8 mouse cellular contexts compared by ENCODE assay signal in the genomic region with DNA sequence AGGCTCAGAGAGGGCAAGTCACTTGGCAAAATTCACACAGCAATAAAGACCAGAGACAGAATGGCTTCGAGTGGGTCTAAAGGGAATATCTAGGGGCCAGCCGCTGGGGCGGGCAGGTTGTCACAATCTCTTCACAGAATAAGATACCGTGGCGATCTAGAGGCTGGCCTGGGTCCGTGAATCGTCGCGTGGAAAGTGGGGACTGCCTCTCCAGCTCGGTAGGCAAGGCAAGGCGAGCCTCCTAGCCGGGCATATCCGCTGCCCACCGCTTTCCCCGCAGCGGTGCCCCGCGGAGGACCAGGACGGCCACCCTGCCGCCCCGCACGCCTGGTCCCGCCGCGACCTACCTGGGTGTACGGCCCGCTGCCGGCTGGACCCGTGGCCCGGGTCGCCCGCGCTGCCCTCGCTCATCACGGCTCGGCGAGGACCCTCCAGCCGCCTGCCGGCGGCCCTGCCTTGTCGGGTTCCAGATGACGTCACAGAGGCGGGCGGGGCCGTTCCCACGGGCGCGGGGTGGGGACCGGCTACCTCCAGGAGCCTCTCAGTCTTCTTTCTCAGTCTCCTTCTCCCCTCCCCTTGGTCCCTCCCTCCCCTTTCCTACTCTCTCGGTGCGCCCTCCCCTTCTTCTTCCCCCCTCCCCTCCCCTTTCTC. TPM values are rescaled to one million over a fixed set of nuclear protein-coding genes. Genes with fewer than 3 reads are reported as not detected.
DNase-seq lines count a peak whose midpoint lies in the region; ATAC-seq and TF ChIP-seq lines count a peak whose summit lies in the region.

Gene Tmc7, minus strand, starts transcription at position 480 of the 651 bp plus-strand sequence.

- WGBS in embryonic facial prominence, embryonic 10.5 days, result 1% methylated on average over 51 of the region's 51 CpGs
- 2% methylated on average over 51 of the region's 51 CpGs for WGBS in kidney, adult 2 months

- ATAC-seq in megakaryocyte, adult 5-6 weeks (ENCODE audit: poor library complexity, severe bottlenecking), result no peak

- H3K27me3 ChIP-seq in megakaryocyte, embryonic 14.5 days (replicated peaks), result peaks cover 43% of the 10 kb centered on the region
- H3K27me3 ChIP-seq in embryonic facial prominence, embryonic 10.5 days (replicated peaks; ENCODE audit: low read depth, poor library complexity, severe bottlenecking), result no peaks in the 10 kb centered on the region
- 0 out of 2 replicates have a peak, but pooled peaks cover 4% of the 10 kb centered on the region for H3K27me3 ChIP-seq in kidney, adult 2 months (replicated peaks; ENCODE audit: control insufficient read depth, insufficient read depth, low read length)
- no peaks in the 10 kb centered on the region for H3K27me3 ChIP-seq in testis, adult 2 months (ENCODE audit: control insufficient read depth, insufficient read depth, low read length)

- H3K4me3 ChIP-seq in megakaryocyte, embryonic 14.5 days (replicated peaks), result peak within 1 kb of the TSS; percentile 90
- peak within 1 kb of the TSS; percentile 80 for H3K4me3 ChIP-seq in embryonic facial prominence, embryonic 10.5 days
- peak within 1 kb of the TSS; percentile 63 for H3K4me3 ChIP-seq in kidney, adult 2 months (ENCODE audit: insufficient read depth, low read depth, low read length)
- H3K4me3 ChIP-seq in testis, adult 2 months (ENCODE audit: control insufficient read depth, low read depth, low read length), result peak within 1 kb of the TSS; percentile 98

- DNase-seq in embryonic facial prominence, embryonic 10.5 days (ENCODE audit: low spot score), result peak; percentile 89
- peak; percentile 92 for DNase-seq in heart, adult 11 months
- peak; percentile 33 for DNase-seq in kidney, adult 2 months
- peak; percentile 73 for DNase-seq in liver
- DNase-seq in neural tube, embryonic 10.5 days (ENCODE audit: extremely low spot score, low spot score), result peak; percentile 84

- no peak for TF ChIP-seq CTCF in kidney, adult 2 months (conservative IDR thresholded peaks at IDR 0.05; ENCODE audit: insufficient read depth, insufficient read length, low read depth, low read length)
- no peak for TF ChIP-seq CTCF in testis, adult 2 months (IDR thresholded peaks at IDR 0.05; ENCODE audit: control insufficient read depth, insufficient read depth, insufficient replicate concordance, low read depth, low read length)

- no peaks in the 10 kb centered on the region for H3K36me3 ChIP-seq in megakaryocyte, embryonic 14.5 days (replicated peaks; ENCODE audit: low read length)
- H3K36me3 ChIP-seq in embryonic facial prominence, embryonic 10.5 days (replicated peaks), result peaks cover 18% of the 10 kb centered on the region
- H3K36me3 ChIP-seq in kidney, adult 2 months (ENCODE audit: control insufficient read depth, insufficient read depth, low read length), result no peaks in the 10 kb centered on the region
- H3K36me3 ChIP-seq in testis, adult 2 months (ENCODE audit: control insufficient read depth, insufficient read depth, low read length), result no peaks in the 10 kb centered on the region

- H3K27ac ChIP-seq in embryonic facial prominence, embryonic 10.5 days (replicated peaks), result peak within 1 kb of the TSS; percentile 91
- H3K27ac ChIP-seq in kidney, adult 2 months (ENCODE audit: insufficient read depth, low read depth, low read length), result no peak within 1 kb of the TSS
- peak within 1 kb of the TSS; percentile 84 for H3K27ac ChIP-seq in testis, adult 2 months (ENCODE audit: control insufficient read depth, insufficient read depth, low read depth, low read length)

- H3K9me3 ChIP-seq in megakaryocyte, embryonic 14.5 days, result peaks cover 53% of the 10 kb centered on the region
- H3K9me3 ChIP-seq in embryonic facial prominence, embryonic 10.5 days, result peaks cover 11% of the 10 kb centered on the region; the same call in 1 of the 2 replicates

- no peak for TF ChIP-seq POLR2A in kidney, adult 2 months (IDR thresholded peaks at IDR 0.05; ENCODE audit: low read depth, low read length)
- TF ChIP-seq POLR2A in testis, adult 2 months (IDR thresholded peaks at IDR 0.05; ENCODE audit: control insufficient read depth, low read depth, low read length), result peak; percentile 74

- H3K4me1 ChIP-seq in megakaryocyte, embryonic 14.5 days, result peaks cover 11% of the 10 kb centered on the region
- peaks cover 23% of the 10 kb centered on the region for H3K4me1 ChIP-seq in embryonic facial prominence, embryonic 10.5 days
- no peaks in the 10 kb centered on the region for H3K4me1 ChIP-seq in kidney, adult 2 months (ENCODE audit: control insufficient read depth, insufficient read depth, low read length)
- peaks cover 7% of the 10 kb centered on the region for H3K4me1 ChIP-seq in testis, adult 2 months (ENCODE audit: control insufficient read depth, insufficient read depth, low read length)

RNA-seq across cellular contexts. Expression of gene Tmc7, which starts in this region (rescaled TPM):
- polyA plus RNA-seq in megakaryocyte, embryonic 14.5 days (2012; ENCODE audit: insufficient read depth, low replicate concordance), result not detected in 2 replicates
- total RNA-seq in megakaryocyte, adult 5-6 weeks (2015), result 0.05 and 0.54 TPM in 2 replicates
- 0.11 TPM in 1 of 2 replicates, not detected in the other for total RNA-seq in megakaryocyte, adult 5-6 weeks (2017)
- 4.9 and 7.2 TPM in 2 replicates for polyA plus RNA-seq in embryonic facial prominence, embryonic 10.5 days (2016; fragmentation: Nextera tagmentation; extraction: Ambion mirVana)
- polyA plus RNA-seq in kidney, adult 2 months (2012; rRNA removed), result 0.77 and 0.83 TPM in 2 replicates
- 90.3 and 97.3 TPM in 2 replicates for polyA plus RNA-seq in testis, adult 2 months (2012; rRNA removed)

Comparison
In these comparisons a context has a peak if more than half of its experiments do, and no peak if none do; other contexts are left out.
1. RNA of gene Tmc7 (polyA plus RNA-seq): 90.3 to 97.3 TPM in testis, adult 2 months; 4.9 to 7.2 TPM in embryonic facial prominence, embryonic 10.5 days, 0.77 to 0.83 TPM in kidney, adult 2 months and not detected in megakaryocyte, embryonic 14.5 days; every median in the first group is over 10 times any median in the second.
2. Peak in DNase-seq and H3K4me3 ChIP-seq in kidney, adult 2 months; RNA of the gene not detected or under 1 TPM.
3. DNase-seq: peak in every context shown above with its lines; median percentile 92 in heart, adult 11 months; 89 in embryonic facial prominence, embryonic 10.5 days; 84 in neural tube, embryonic 10.5 days; 73 in liver; 33 in kidney, adult 2 months.
4. Peak in every context shown above with its lines, with median percentiles within 50 percentile points of each other: H3K4me3 ChIP-seq.